Mouse (Mus musculus): ENCODE data around the gene Six2.

- TF ChIP-seq GATA1 (IDR thresholded peaks at IDR 0.05; ENCODE audit: borderline replicate concordance, low read length) (no peak), FLI1 (IDR thresholded peaks at IDR 0.05; ENCODE audit: low read length) (no peak)
These were observed 3.0 kb downstream of the Six2 start for GRCm38 (mm10) chr17:85684841-85685688.

All from megakaryocyte, embryonic 14.5 days (primary cell).